Mouse (Mus musculus) gastrocnemius, postnatal 36 days (tissue): ENCODE measurements around the gene Grm7. TPM values are rescaled to one million over a fixed set of nuclear protein-coding genes. Genes with fewer than 3 reads are reported as not detected.

Source experiments
- DNase-seq, 2 experiments: peaks; one replicate each; pipeline ENCODE4 v3.0.0; 2022
- intact Hi-C: fragments of 180-260 bp; cut with DNase I; formaldehyde crosslinking; loops from one replicate; pipeline ENCODE4 v1.15.1; 2025
- total RNA-seq, 2 experiments: library from RNA; stranded (reverse); gene quantifications; 2 replicates each; pipeline ENCODE4 v1.2.3; 2021

Grm7 gene
- total RNA-seq, 2 experiments from 2014 or later: not detected

DNA sequence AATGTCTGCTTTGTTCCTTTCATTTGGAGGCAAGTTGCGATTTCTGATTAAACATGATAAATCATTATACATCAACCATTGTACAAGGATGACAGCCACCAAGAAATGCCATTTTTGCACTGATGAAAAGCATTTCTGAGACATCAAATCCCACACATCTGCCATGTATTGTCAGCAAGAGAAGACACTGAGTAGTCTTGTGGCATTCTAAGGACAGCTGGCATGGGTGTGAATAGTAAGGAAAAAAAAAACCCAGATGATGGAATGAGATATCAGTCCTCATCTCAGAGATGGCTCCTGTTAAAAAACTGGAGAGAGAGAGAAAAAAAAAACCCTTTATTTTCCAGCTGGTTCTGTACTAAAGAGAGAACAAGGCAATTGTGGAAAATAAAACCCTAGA lies 875.8 kb downstream of the Grm7 start:
- no peak for DNase-seq
- intact Hi-C loops: no loop called here

DNA sequence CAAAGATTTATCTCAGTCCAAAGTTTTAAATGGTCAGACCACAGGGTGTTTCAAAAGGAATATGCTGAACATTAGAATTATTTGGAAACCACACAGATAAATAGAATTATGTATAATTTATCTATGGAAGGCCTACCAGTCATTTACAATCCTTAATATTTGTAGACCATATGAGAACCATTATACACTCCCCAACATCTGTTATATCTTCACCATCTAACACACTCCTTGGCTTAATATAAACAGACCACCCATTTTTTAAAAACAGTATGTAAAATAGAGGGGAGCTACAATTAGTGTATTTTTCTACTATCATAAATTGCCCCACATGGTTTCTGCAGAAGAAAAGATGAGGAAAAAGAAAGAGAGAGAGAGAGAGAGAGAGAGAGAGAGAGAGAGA lies 876.7 kb downstream of the Grm7 start:
- intact Hi-C loops: no loop called here
- DNase-seq: no peak

DNA sequence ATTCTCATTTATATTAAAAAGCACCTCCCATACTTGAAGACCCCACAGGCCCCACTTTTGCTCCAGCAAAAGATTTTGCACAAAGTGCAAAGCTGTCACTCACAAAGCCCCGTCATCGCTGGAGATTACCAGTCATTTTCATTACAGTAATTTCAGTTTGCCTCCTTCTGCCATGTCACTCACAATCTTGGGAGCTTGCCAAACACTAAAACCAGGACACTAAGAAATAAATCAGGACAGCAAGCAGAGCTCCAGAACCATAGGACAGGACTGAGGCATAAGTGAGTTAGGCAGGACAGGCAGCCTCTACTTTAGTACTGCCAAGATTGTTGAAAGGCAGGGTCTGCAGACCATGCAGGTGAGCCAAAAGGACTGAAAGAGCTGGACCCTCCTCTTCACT lies 884.6 kb downstream of the Grm7 start:
- DNase-seq: no peak
- intact Hi-C loops: no loop called here

DNA sequence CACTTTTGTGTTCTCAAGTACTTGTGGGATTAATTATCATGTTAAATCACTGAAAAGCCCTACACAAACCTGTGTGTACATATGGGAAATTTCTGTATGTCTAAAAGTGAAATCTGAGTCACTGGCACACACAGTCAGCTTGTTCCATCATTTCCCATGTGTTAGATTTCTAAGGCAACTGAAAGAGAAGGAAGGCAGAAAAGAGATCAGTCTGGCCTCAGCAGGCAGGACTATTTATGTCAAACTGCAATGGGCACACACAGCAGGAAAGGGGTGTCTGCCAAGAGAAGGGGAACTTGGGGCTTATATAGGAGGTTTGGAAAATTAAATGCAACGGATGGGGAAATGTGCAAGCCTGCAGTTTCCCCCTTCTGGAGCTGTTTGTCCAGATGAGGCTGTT lies 913.2 kb downstream of the Grm7 start:
- intact Hi-C loops: no loop called here
- DNase-seq: no peak

DNA sequence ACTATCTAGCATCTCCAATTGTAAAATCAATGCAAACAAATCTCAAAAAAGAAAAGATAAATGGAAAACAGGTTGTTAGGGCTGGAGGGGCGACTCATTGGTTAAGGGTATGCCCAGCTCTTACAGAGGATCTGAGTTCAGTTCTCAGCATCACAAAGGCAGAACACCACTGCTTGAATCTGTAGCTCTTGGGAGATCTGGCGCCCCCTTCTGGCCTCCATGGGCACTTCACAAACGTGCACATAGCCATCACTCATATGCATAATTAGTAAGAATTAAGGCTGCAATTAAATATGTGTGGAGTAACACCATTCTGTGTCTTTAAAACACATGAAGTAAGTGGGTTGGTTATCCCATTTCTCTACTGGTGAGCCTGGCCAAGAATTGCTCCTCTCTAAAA lies 914.1 kb downstream of the Grm7 start:
- intact Hi-C loops: no loop called here
- DNase-seq: no peak

DNA sequence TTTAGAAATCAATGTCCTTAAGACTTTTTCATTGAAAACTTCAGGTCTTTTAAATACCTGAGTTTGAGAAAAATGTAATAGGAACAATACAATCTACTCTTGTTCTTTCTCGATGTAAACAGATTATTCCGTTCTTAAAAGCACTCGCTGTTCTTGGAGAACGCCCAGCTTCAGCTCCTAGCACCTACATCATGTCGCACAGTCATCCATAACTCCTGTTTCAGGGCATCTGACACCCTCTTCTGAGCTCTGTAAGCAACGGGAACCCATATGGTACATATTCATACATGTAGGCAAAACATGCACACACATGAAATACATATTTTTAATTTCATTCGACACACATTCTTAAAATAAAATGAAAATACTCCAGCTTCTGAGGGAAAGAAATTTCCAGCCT lies 916.0 kb downstream of the Grm7 start:
- intact Hi-C loops: no loop called here
- DNase-seq: no peak

DNA sequence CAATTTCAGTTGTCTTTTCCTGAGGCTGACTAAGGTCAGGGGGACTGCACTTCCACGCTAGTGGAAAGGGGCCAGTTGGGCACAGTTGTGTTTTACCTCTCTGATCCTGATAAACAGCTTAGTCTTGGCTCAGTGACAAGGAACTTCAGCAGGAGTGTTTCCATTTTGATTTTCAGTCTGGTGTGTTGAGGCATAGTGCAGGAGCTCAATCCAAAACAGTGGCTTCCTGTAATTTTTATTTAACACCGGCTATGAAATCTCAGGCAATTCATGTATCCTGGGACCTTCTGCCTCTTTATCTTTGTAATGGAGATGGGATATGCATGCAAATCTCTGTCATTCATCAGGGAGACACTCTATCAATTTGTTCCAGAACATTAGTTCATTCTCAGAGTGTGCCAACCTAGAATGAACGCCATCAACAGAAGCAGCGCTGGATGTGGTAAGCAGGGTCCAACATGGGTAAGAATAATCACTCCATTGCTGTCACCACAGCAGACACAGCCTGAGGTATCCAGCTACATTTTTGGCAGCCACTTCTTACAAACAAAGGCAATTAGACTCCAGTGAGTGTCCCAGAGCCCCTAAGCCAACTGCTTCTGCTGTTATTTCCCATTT lies 926.2 kb downstream of the Grm7 start:
- intact Hi-C loops: no loop called here

DNA sequence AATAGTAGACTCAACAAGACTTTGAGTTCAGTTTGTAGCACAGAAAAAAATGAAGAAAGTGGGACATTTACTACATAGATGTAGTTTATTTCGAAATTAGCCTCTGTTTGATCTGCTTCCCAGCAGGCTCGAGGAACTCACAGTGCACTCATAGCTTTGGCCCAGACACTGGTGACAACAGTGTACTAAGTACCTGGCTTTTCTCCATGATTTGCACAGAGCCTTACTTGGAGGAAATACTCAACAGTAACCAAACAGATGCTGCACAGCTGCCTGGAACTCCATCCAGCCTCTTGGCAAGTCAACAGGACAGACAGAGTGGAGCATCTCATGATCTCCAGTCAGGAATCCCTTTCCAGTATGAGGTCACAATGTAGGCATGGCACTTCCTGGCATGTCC lies 939.5 kb downstream of the Grm7 start:
- intact Hi-C loops: no loop called here
- DNase-seq: peak; percentile 49 to 63

More for the DNA sequence above, 926.2 kb downstream of the Grm7 start:
- no peak for DNase-seq

DNA sequence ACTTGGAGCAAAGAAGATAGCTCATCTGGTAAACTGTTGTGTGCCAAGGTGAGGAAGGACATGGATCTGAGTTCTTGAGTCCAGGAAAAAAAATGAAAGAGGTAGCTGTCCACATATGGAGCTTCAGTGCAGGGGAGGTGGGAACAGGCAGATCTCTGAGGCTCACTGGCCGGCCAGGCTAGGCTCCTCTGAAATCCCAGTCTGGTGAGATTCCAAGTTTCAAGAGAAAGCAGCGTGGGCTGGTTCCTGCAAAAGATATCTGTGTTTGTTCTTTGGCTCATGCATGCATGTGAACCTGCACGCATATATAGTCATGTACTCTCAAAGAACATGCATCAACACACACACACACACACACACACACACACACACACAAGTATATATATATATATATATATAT lies 942.2 kb downstream of the Grm7 start:
- DNase-seq: no peak
- intact Hi-C loops: no loop called here

DNA sequence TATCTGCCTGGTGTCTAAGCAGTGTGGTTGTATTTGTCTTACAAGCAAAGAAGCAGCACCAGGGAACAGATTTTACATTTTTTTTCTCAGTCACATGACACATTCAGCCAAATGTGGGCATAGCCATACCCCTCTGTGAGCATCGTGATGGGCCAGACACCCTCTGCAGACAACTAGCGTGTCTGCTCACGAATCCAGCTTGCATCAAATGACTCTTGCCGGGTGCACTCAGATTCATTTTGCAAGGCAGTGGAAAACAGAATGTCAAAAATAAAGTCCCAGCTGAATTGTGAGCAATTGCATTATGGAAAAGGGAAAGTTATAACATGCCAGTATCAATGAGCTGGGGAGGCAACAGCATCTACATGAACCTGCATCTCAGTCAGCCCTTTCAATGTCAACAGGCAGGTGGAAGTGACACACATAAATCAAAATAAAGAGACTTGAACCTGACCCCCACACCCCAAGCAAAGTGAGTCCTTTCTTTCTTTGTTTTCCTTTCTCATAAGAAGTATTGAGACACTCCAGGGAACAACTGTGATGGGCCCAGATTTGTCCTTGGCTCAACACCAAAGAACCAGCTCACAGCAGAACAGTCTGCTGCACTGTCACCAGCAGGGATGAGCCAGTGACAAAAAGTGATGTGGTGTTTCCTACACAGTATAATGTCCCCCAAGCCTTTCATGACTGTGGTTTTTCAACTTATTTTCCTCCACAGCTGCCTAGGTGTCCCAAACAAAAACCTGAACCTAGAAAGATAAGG lies 956.7 kb downstream of the Grm7 start:
- intact Hi-C loops: no loop called here
- DNase-seq: no peak

DNA sequence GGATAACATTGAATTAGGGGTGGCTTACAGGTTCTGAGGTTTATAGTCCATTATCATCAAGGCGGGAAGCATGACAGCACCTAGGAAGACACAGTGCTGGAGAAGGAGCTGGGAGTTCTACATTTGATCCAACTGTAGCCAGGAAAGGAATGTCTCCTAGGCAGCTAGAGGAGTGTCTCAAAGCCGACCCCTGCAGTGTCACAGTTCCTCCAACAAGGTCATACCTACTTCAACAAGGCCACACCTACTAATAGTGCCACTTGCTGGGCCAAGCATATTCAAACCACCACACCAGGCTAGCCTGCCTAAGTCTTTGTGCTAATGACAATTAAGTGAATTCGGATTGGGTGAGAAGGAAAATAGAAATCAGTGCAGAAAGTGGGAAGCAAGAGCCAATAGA lies 965.0 kb downstream of the Grm7 start:
- intact Hi-C loops: no loop called here
- no peak for DNase-seq

DNA sequence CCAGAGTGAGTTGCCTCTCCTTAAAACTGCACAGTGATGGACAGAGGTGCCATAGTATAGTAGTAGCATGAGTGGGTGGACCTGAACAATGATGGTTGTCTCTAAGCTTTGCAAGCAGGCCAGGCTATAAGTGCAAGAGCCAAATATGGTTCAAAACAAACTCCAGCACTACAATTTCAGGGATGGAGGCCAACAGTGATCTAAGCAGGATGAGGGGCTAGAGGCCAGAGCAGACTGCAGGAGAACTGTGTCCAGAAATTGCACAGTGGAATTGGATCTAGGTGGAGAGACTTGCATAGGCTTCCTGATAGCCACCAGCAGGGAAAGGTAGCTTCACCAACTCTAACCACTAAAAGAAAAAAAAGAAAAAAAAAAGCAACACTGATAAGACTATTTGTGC lies 968.5 kb downstream of the Grm7 start:
- intact Hi-C loops: no loop called here
- no peak for DNase-seq
